Mouse (Mus musculus): ENCODE measurements at regions not wholly inside any gene's neighbourhood (a gene's known extent, or its start where the extent isn't known, plus 50 kb on each side); places are given as distances from the start of the nearest gene placed in this dataset.

- in situ Hi-C loops (cut with MboI; ENCODE audit: unreplicated experiment in 2 of 2) = loop anchor here (5.0 to 25.0 kb wide), 6 partner anchors 132 to 754 kb away; no protein-coding TSS in a partner anchor
Observed at GRCm38 (mm10) chr2:79510485-79511094, 54.0 kb upstream of the Cerkl start.

DNA sequence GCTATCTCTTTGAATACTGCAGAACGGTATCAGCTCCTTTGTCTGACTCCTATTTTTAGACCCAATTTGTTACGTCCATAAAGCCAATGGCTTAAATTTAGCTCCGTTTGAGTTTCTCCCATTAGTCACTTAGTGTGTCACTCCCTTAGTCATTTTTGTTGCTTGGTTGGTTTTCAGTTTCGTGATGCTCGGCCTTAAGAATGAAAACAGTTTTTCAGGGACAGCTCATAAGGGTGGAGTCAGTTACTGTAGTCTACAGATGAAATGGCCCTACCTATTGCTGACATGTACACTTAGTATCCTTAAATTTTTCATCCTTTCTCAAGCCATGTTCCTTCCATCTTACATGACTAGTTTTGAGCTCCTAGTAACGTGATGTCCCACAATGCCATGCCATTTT, 54.5 kb upstream of the Cerkl start:
- in situ Hi-C loops (cut with MboI; ENCODE audit: unreplicated experiment in 2 of 2) = loop anchor here (5.0 to 25.0 kb wide), 6 partner anchors 131 to 754 kb away; no protein-coding TSS in a partner anchor

GRCm38 (mm10) chr2:79511676-79512323, 55.2 kb upstream of the Cerkl start:
- in situ Hi-C loops (cut with MboI; ENCODE audit: unreplicated experiment in 2 of 2) = loop anchor here (5.0 to 25.0 kb wide), 6 partner anchors 131 to 753 kb away; no protein-coding TSS in a partner anchor

GRCm38 (mm10) chr2:79512374-79512773, 55.8 kb upstream of the Cerkl start:
- in situ Hi-C loops (cut with MboI; ENCODE audit: unreplicated experiment in 2 of 2) = loop anchor here (5.0 to 25.0 kb wide), 6 partner anchors 130 to 752 kb away; no protein-coding TSS in a partner anchor

DNA sequence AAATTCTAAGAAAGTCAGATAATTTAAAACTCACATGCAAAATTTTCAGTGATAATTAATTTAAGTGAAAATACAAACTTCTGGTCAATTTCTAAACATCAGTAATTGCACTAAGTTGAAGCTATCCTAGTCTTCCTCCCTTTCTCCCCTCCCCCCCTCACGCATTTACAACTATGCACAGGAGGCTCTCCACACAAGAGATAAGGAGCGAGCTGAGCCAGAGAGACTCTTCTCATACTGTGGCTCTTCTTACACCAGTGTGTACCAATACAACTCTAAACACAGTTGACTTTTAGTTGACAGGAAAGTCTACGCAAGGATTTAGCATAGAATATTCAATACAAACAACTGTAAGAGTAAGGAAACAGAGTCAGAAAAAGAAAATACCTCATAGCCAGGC, 57.1 kb upstream of the Cerkl start:
- in situ Hi-C loops (cut with MboI; ENCODE audit: unreplicated experiment in 2 of 2) = loop anchor here (5.0 to 25.0 kb wide), 6 partner anchors 129 to 751 kb away; no protein-coding TSS in a partner anchor

GRCm38 (mm10) chr2:79518046-79518750, 61.6 kb upstream of the Cerkl start:
- in situ Hi-C loops (cut with MboI; ENCODE audit: unreplicated experiment in 2 of 2) = loop anchor here (5.0 to 25.0 kb wide), 4 partner anchors 254 to 747 kb away; no protein-coding TSS in a partner anchor

- in situ Hi-C loops (cut with MboI; ENCODE audit: unreplicated experiment in 2 of 2) = loop anchor here (5.0 to 25.0 kb wide), 4 partner anchors 252 to 745 kb away; no protein-coding TSS in a partner anchor
Observed at GRCm38 (mm10) chr2:79519799-79520449, 63.3 kb upstream of the Cerkl start.

DNA sequence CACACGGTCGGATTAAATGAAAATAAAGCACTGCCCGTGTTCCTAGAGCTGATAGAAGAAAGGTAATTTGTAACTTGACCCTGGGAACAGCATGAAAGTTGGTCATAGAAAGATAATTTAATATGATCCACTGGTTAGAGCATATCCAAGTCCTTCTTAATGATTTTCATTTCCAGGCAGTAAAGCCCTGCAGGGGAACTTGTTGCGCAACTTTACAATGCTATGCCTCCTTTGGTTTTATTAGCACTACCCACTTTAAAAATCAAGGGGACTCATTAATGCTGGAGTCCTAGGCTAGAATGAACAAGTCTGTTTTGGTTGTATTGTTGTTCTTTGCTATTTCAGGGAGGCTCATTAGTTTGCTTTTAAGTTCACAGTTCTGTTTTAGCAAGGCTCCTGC, 66.9 kb upstream of the Cerkl start:
- in situ Hi-C loops (cut with MboI; ENCODE audit: unreplicated experiment in 2 of 2) = loop anchor here in 1 of 2 experiments (25.0 kb wide), 2 partner anchors 436 to 739 kb away; no protein-coding TSS in a partner anchor

GRCm38 (mm10) chr2:79527529-79527928, 70.9 kb upstream of the Cerkl start:
- in situ Hi-C loops (cut with MboI; ENCODE audit: unreplicated experiment in 2 of 2) = no loop called here

DNA sequence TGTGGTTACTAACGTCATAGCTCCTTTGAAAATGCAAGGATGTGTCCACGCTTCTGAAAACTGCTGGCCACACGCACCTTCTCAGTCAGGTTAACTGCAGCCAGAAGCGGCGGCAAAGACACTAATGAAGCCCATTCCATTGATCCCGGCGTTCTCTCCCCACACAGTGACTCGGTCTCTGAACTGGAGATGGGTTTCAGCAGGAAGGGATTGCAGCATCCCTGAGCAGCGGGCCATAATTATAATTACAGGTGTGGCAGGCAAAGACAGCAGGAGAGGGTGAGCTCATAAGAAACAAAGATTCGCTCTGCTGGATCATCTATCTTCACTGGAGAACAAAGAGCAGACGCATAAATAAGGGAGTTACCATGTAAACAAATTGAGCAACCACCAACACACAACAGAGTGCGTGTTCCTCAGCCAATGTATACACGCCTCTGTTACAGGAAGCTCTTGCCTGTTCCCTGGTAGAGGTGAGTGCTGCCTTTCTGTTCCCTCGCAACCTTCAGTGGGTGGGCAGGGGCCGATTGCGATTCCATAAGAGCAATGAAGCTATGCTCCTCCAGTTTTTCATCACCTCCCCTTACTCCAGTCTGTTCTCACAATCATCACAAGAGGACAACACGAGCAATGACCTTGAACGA, 71.9 kb upstream of the Cerkl start:
- in situ Hi-C loops (cut with MboI; ENCODE audit: unreplicated experiment in 2 of 2) = no loop called here

DNA sequence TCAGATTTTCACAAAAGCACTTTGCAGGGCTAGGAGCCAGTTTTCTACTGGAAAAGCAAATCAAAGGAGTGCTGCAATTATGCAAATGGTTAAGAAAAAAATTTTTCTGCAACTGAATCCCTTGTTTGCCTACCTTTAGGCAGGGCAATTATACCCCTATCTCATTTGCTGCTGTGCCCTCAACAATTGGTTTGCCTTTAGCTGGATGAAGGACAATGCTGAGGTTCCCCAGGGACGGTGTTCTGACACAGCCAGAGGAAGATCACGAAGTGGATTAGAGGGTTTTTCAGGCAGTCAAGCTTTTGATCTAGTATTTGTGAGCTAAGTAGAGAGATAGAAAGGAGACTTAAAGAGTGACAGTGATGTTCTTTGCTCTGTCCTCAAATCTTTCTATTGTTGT, 72.6 kb upstream of the Cerkl start:
- in situ Hi-C loops (cut with MboI; ENCODE audit: unreplicated experiment in 2 of 2) = no loop called here

DNA sequence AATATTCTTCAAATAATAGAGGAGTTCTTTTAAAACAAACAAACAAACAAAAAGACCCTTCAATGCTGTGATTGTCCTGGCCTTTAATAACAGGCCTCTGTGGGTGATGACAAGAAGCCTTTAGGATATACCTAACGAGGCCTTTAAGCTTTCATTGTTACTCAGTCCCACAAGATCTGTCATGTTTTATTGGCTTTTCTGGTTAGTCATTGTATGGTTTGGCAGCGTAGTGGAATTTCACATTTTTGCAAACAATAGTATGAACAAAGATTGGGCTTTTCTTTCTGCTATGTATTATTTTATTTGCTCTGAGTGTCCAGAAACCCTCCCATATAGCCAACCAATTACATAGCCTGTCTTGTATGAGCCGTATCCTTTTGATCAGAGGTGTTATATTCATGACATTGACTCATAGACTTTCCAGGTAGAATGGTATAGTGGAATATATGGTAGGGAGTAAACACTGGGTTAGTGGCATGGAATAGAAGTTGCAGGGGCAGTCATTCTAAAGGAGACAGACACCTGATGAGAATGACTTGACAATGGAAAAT, 76.1 kb upstream of the Cerkl start:
- in situ Hi-C loops (cut with MboI; ENCODE audit: unreplicated experiment in 2 of 2) = no loop called here

- in situ Hi-C loops (cut with MboI; ENCODE audit: unreplicated experiment in 2 of 2) = no loop called here
Observed at GRCm38 (mm10) chr2:79537126-79537875, 80.7 kb upstream of the Cerkl start.

- in situ Hi-C loops (cut with MboI; ENCODE audit: unreplicated experiment in 2 of 2) = no loop called here
Observed at GRCm38 (mm10) chr2:79540384-79540783, 83.8 kb upstream of the Cerkl start.

DNA sequence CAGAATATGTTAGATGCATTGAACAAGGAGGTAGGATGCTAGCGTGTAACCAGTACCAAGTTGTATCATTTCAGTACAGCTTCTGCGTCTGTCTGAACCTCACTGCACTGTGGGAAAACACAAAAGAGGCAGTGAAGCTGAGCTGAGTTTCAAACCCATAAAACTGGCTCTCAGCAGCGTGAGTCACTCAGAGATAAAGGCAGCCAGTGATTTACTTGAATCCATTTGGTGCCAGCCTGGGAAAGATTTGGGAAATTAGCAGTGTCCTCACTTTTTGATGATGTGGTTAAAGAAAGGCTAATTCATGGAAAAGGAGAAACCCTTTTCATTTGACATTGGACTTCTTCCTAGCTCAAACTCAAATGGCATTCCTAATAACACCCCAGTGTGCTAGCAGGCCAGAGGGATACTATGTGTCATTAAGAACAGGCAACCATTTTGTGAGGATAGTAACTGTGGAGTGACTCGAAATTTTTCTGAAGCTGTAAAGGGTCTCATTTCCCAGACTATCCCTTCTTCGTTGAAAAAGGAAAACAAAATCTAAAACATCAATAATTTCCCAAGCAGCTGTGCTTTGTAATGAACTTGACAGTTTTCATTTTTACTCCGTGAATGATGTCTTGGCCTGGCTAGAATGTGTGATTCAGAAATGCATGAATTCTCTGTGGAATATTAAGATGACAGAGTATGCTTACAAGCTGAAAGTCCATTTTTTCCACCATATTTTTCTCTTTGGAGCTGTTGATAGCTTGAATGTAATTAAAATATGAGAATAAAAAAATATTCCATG, 85.8 kb upstream of the Cerkl start:
- in situ Hi-C loops (cut with MboI; ENCODE audit: unreplicated experiment in 2 of 2) = no loop called here

DNA sequence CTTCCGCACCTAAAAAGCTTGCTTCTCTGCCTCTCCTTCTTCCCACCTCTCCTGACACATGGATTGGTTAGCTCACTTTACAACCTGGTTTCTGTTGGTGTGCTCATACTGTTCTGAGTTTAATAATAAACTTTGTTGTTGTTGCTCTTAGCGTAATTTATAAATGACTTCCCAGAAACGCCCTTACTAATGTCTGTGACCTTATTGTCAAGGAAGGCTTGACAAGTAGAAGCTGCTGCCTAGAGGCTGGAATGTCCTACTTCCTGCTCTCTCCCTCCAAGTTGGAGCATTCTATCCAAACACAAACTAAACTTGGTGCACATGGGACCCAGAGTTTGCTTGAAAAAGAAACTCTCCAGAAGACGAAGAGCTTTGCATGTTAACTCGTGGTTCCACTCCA, 86.9 kb upstream of the Cerkl start:
- in situ Hi-C loops (cut with MboI; ENCODE audit: unreplicated experiment in 2 of 2) = no loop called here

GRCm38 (mm10) chr2:79543948-79544792, 87.6 kb upstream of the Cerkl start:
- in situ Hi-C loops (cut with MboI; ENCODE audit: unreplicated experiment in 2 of 2) = no loop called here
